Mouse (Mus musculus) right cerebral cortex, postnatal 14 days (tissue): ENCODE results near the gene Rpl23.
A peak's percentile ranks its signal among the peaks of the same experiment; 100 is the strongest.

Experiments
- DNase-seq: peaks from one replicate; pipeline ENCODE4 v3.0.0; 2022

Gene Rpl23

GRCm38 (mm10) chr11:97813085-97813484 lies 30.8 kb upstream of the Rpl23 start:
- no peak for DNase-seq

DNA sequence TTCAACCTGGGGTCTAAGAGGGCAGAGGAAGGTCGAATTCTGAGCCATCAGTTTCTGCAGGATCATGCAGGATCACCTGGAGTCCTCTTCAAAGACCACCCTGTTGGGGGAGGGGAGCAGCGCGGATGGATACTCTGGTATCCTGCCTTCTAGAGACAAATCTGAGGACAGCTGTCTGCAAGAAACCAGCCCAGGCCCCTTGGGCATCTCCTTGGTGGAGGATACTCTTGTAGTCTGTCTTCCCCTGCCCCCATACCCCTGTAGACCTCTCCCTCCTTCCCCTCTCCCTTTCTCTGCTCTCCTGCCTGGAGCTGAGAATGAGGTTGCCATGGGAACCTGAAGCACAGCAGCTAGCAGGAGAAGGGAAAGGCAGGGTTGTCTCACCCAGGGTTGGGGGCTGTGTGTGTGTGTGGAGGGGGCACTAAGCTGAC lies 30.3 kb upstream of the Rpl23 start:
- DNase-seq, result no peak

DNA sequence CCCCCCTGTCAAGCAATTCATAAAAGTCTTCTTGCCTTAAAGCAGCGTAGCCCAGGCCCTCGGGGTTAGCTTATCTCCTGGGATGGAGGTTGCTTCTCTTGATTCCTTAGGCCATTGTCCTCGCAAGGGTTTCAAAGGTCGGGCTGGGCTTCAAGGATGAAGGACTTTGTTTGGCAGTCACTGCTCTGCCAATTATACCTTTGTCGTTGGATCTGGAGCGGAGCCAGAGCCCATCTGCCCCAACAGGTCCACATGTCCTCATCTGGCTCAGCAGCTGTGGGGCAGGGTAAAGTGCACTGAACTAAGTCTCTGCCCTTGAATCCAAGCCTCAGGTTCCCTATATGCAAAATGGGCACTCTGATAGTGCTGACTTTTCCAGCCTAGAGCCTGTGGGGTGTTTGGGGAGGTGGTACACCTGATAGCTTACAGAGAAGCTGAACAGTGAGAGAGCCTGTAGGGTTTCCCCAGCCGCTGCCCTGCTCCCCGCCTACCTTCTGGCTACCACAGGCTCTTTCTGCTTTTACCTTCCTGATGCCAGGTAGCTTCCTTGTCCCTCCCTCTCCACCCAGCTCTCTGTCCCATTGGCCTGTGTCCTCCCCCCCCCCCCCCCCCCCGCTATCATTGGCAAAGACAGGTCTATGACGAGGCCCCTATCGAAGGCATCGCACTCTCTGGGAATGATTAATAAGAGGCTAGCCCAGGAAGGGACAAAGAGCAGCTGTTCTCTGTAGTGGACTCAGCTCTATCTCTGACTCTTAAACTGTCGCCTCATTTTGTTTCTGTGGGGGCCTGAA lies 29.5 kb upstream of the Rpl23 start:
- DNase-seq, result no peak

- no peak for DNase-seq
Observed at GRCm38 (mm10) chr11:97810970-97811369, 28.7 kb upstream of the Rpl23 start.

DNA sequence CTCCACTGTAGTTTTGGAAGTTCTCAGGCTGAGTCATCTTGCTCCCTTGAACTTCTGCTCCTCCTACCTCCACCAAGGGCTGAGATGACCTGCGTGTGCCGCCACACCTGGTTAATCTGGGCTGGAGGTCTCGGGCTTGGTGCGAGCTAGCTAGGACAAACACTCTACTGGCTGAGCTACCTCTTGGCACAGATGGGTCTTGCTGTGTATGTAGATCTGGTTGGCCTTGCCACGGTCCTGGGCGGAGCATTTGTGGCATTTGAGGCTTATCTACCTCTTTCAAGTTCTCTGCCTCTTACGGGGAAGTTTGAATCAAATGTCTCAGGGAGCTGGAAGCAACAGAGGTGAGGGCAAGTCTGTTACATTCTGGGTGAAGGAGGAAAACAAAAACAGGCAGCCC lies 28.1 kb upstream of the Rpl23 start:
- no peak for DNase-seq

GRCm38 (mm10) chr11:97809235-97810121 lies 27.2 kb upstream of the Rpl23 start:
- DNase-seq, result no peak

GRCm38 (mm10) chr11:97808621-97809234 lies 26.5 kb upstream of the Rpl23 start:
- DNase-seq, result no peak

DNA sequence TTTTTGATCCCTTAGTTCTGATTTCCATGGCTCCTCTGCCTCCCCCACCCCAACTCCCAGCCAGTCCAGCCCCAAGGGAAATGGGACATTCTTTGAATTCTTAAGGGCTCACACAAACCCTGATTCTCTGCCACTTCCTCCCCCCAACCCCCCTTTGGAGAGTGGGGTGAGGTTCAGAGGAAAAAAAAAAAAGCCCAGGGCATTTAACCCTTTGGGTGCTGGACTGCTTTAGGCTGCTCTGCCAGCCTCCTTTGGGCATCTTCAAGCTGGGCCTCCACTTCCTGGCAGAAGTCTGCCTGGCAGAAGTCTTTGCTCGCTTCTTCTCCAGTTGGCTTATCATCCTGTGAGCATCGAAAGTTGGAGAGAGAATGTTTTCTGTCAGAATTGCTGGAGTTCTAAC lies 25.9 kb upstream of the Rpl23 start:
- DNase-seq, result no peak

GRCm38 (mm10) chr11:97807626-97808025 lies 25.4 kb upstream of the Rpl23 start:
- no peak for DNase-seq

- DNase-seq, result no peak
Observed at GRCm38 (mm10) chr11:97806613-97806964, 24.4 kb upstream of the Rpl23 start.

- no peak for DNase-seq
Observed at GRCm38 (mm10) chr11:97805662-97806612, 23.7 kb upstream of the Rpl23 start.

DNA sequence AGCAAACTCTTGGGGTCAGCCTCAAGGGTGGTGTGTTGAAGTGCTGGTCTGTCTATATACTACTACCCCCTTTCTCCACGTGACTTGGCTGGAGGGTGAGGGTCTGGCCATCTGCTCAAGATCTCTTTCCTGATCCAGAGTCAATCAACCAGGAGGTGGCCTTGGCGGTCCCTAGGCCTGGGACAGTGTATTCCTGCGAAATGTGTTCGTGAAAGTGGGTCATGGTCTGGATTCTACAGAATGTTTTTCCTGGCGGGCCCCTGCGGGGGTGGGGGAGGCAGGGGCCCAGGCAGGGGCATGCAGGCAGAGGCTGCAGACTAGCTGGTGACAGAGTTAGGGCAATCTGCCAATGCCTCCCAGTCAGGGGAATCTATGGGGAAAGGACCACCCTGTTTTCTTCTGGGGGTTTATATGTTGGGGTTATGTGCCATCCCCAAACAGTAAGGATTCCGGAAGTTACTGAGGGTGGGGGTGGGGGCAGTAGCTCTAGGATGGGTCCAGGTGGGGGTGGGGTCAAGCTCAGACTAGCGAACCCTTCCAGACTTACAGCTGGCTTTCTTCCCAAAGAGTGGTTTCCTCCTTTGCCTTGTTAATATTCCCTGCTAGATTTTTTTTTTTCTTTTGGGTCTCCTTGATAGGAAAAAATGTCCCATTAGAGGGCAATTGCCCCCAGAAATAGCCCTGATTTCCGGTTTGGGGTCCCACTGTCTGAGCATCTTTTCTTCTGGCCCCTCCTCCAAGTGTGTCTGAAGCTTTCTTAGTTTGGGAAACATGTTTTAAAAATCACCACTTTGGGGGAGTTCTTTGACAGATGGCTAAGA lies 22.8 kb upstream of the Rpl23 start:
- no peak for DNase-seq

DNA sequence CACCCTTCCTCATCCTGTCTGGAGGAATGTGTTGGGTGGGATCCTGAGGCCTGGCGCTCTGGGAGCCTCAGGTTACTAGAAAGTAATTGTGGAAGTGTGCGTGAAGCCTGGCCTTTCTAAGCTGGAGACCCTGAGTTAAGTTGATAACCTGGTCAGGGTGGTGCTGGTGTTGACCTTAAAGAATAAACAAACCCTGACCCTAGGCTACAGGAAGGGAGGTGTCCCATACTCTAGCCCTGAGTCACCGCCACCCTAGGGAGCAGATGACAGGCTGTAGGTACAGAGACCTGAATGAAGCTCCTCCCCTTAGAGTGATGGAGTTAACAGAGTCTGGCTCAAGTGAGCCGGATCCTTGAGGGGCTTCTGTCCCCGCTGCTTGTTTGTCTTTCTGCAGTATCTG lies 21.6 kb upstream of the Rpl23 start:
- no peak for DNase-seq

GRCm38 (mm10) chr11:97802495-97802894 lies 20.3 kb upstream of the Rpl23 start:
- DNase-seq, result no peak

GRCm38 (mm10) chr11:97802194-97802470 lies 19.9 kb upstream of the Rpl23 start:
- DNase-seq, result no peak

- DNase-seq, result peak; percentile 56
Observed at GRCm38 (mm10) chr11:97801409-97802193, 19.4 kb upstream of the Rpl23 start.

- DNase-seq, result no peak
Observed at GRCm38 (mm10) chr11:97800691-97801408, 18.6 kb upstream of the Rpl23 start.

DNA sequence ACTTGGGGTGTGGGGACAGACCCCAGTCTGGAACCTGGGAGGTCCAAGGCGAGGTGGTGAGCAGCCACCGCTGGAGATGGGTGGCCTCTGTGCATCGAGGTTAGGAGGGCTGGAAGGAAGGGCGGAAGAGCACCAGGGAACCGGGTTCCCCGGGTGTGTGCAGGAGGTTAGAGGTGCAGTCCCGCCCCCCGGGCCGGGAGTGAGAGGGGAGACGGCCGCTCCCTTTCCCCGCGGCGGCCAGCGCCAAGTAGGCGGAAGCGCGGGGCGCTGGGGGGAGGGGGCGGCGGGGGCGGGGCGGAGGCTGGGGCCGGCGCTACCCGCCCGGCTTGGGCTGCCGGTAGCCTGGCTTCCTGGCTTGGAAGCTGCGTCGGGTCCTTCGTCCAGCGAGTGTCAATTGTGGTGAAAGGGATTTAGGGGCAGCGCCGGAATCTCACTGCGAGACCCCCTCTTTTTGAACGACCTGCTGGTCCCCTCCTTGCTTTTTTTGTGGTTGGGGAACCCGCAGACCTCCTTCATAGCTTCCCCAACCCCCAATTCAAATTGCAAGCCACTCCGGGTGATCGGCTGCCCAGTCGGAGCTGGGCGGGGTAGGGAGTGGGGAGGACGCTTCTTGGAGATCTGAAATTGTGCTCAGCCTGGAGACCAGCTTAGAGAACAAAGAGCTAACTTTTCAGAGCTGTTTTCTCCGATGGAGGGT lies 17.9 kb upstream of the Rpl23 start:
- peak; percentile 54 for DNase-seq

- peak; percentile 85 for DNase-seq
Observed at GRCm38 (mm10) chr11:97799146-97799993, 17.1 kb upstream of the Rpl23 start.
